Mouse (Mus musculus) hindbrain, embryonic 11.5 days (tissue): Measurements from ENCODE around the gene Evpl. TPM values are rescaled to one million over a fixed set of nuclear protein-coding genes. Genes with fewer than 3 reads are reported as not detected.

ENCODE experiments used
- ATAC-seq: fragments of 200-750 bp; cut with Nextera tagmentation; 2 replicates; pipeline ENCODE4 v1.8.0; 2017; ENCODE audit warnings: mild to moderate bottlenecking, moderate TSS enrichment, moderate library complexity; ENCODE audit not compliant: low FRiP score
- DNase-seq: peaks from one replicate; pipeline ENCODE4 v3.0.0-alpha.2; 2015; ENCODE audit warnings: low spot score
- H3K27ac ChIP-seq: fragments of 300-500 bp; sonication (generic); 2 replicates; pipeline ENCODE4 v1.5.1; 2014; ENCODE audit warnings: mild to moderate bottlenecking, low read depth, low read length
- H3K27me3 ChIP-seq: fragments of 300-500 bp; sonication (generic); 2 replicates; pipeline ENCODE4 v1.6.1; 2014; ENCODE audit warnings: mild to moderate bottlenecking, low read length, moderate library complexity, mixed read lengths; ENCODE audit not compliant: control insufficient read depth, insufficient read depth
- H3K36me3 ChIP-seq: fragments of 300-500 bp; sonication (generic); 2 replicates; pipeline ENCODE4 v1.6.1; 2014; ENCODE audit warnings: mild to moderate bottlenecking, low read length, moderate library complexity, mixed read lengths; ENCODE audit not compliant: control insufficient read depth, insufficient read depth
- H3K4me1 ChIP-seq: fragments of 300-500 bp; sonication (generic); replicated peaks from 2 replicates; pipeline ENCODE4 v1.6.1; 2014; ENCODE audit warnings: low read length, mixed read lengths; ENCODE audit not compliant: control insufficient read depth, insufficient read depth
- H3K4me2 ChIP-seq: fragments of 300-500 bp; sonication (generic); replicated peaks from 2 replicates; pipeline ENCODE4 v1.6.1; 2014; ENCODE audit warnings: mild to moderate bottlenecking, low read depth, low read length
- H3K4me3 ChIP-seq: fragments of 300-500 bp; sonication (generic); 2 replicates; pipeline ENCODE4 v1.5.1; 2014; ENCODE audit warnings: low read depth, low read length
- H3K9ac ChIP-seq: fragments of 300-500 bp; sonication (generic); 2 replicates; pipeline ENCODE4 v1.6.1; 2014; ENCODE audit warnings: low read depth, low read length
- H3K9me3 ChIP-seq: fragments of 300-500 bp; sonication (generic); 2 replicates; pipeline ENCODE4 v1.6.1; 2016; ENCODE audit warnings: low read length; ENCODE audit not compliant: control insufficient read depth
- WGBS: fragments of 180-500 bp; shearing (Covaris S2); extraction: QIAGEN DNeasy Blood & Tissue Kit; methylation state at CpG from one replicate; pipeline ENCODE4 v1.1.7; 2014; 5-methylcytosine and 5-hydroxymethylcytosine counted together
- polyA plus RNA-seq: library from polyadenylated mRNA; unstranded; fragments of >200 nt; fragmentation: Nextera tagmentation; extraction: Ambion mirVana; gene quantifications from 2 replicates; pipeline ENCODE4 v1.2.1, GENCODE M21; 2014

The Evpl gene
- polyA plus RNA-seq, 1 experiment from 2014 or later: 0.52 TPM

DNA sequence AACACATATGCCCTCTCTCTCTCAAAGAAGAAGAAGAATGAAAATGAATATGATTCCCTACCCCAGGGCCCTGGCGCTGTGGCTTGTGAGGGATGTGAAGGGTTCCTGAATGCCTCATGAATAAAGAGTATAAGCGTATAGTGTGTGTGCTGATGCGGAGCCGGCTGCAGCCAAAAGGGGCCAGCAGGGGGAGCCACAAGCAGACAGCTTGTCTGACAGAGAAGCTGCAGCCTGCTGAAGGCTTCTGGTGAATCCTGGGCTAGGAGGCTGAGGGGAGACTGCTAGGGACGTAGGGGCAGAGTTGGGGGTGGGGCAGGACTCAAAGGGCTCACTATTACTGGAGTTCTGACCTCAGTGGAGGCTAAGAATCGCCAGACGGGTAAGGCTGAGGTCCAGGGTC is 22.7 kb downstream of the Evpl start:
- Histone ChIP-seq H3K4me3 (no peak overlapping the region), H3K9me3 (no peaks in the 10 kb centered on the region), H3K36me3 (no peaks in the 10 kb centered on the region), H3K9ac (no peak overlapping the region), H3K4me1 (0 out of 2 replicates have a peak, but pooled peaks cover 2% of the 10 kb centered on the region), H3K27ac (no peak overlapping the region), H3K27me3 (no peaks in the 10 kb centered on the region), H3K4me2 (no peak overlapping the region)
- ATAC-seq (no peak), DNase-seq (no peak)
- 83% methylated on average over 7 of the region's 7 CpGs for WGBS

DNA sequence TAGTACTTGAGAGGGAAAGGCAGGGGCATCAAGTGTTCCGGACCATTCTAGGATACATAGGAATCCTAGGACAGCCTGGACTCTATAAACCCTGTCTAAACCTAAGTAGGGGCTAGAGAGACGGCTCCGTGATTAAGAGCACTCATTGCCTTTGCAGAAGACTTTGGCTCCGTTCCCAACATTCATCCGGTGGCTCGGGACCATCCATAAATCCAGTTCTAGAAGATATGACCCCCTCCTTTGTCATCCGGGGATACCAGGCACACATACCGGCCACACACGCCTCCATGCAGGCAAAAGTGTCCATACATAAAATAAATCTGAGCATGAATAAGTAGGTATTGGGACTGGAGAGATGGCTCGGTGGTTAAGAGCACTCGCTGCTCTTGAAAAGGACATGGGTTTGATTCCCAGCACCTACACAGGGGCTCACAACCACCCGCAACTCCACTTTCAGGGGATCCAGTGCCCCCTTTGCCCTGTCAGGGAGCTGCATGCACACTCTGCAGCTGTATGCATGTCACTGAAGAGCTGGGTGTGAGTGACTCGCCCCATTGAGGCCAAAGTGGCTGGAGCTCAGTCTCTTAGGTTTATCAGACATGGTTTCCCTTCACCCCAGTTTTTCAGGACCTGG is 23.9 kb downstream of the Evpl start:
- WGBS: 93% methylated on average over 13 of the region's 13 CpGs
- Histone ChIP-seq H3K9ac (no peak overlapping the region), H3K4me1 (0 out of 2 replicates have a peak, but pooled peaks cover 2% of the 10 kb centered on the region), H3K4me2 (no peak overlapping the region), H3K9me3 (no peaks in the 10 kb centered on the region), H3K27me3 (no peaks in the 10 kb centered on the region), H3K27ac (no peak overlapping the region), H3K4me3 (no peak overlapping the region), H3K36me3 (no peaks in the 10 kb centered on the region)
- DNase-seq (no peak), ATAC-seq (no peak)

- 89% methylated on average over 6 of the region's 6 CpGs for WGBS
- H3K36me3 ChIP-seq: no peaks in the 10 kb centered on the region
- no peak overlapping the region for H3K4me3 ChIP-seq
- no peak overlapping the region for H3K9ac ChIP-seq
- no peaks in the 10 kb centered on the region for H3K27me3 ChIP-seq
- ATAC-seq (no peak), DNase-seq (no peak)
- no peak overlapping the region for H3K27ac ChIP-seq
- H3K4me2 ChIP-seq: no peak overlapping the region
- no peaks in the 10 kb centered on the region for H3K9me3 ChIP-seq
- no peaks in the 10 kb centered on the region for H3K4me1 ChIP-seq
Observed at GRCm38 (mm10) chr11:116212847-116213246, 25.0 kb downstream of the Evpl start.

DNA sequence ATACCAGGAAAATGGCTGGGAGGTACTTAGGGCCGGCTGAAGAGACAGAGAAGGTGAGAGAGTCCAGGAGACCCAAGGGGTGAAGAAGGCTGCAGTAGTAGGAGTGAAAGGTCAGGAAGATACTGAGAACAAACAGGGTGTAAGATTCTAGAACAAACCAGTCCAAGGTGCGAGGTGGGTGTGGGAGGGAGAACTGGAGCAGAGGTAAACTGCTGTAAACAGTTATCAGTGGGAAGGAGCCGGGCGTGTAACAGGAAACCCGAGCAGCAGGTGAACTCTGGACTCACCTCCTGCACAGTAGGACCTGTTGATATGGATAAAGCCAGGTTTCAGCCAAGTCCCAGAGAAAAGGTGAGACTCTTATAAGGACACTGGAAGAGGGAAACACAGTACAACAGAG is 27.2 kb downstream of the Evpl start:
- Histone ChIP-seq H3K36me3 (no peaks in the 10 kb centered on the region), H3K9me3 (no peaks in the 10 kb centered on the region), H3K4me1 (no peaks in the 10 kb centered on the region), H3K27ac (no peak overlapping the region), H3K4me3 (no peak overlapping the region), H3K27me3 (no peaks in the 10 kb centered on the region), H3K9ac (no peak overlapping the region), H3K4me2 (no peak overlapping the region)
- WGBS: 78% methylated on average over 5 of the region's 5 CpGs
- no peak for ATAC-seq
- no peak for DNase-seq

GRCm38 (mm10) chr11:116209257-116209656 is 28.6 kb downstream of the Evpl start:
- Histone ChIP-seq H3K9me3 (no peaks in the 10 kb centered on the region), H3K9ac (no peak overlapping the region), H3K4me1 (no peaks in the 10 kb centered on the region), H3K4me3 (no peak overlapping the region), H3K4me2 (no peak overlapping the region), H3K27me3 (no peaks in the 10 kb centered on the region), H3K36me3 (no peaks in the 10 kb centered on the region), H3K27ac (no peak overlapping the region)
- WGBS: 82% methylated on average over 8 of the region's 8 CpGs
- DNase-seq (no peak), ATAC-seq (no peak)

- Histone ChIP-seq H3K27me3 (no peaks in the 10 kb centered on the region), H3K9me3 (no peaks in the 10 kb centered on the region), H3K36me3 (no peaks in the 10 kb centered on the region), H3K27ac (no peak overlapping the region), H3K4me2 (no peak overlapping the region), H3K4me1 (no peaks in the 10 kb centered on the region), H3K4me3 (no peak overlapping the region), H3K9ac (no peak overlapping the region)
- ATAC-seq (no peak), DNase-seq (no peak)
- WGBS: 89% methylated on average over 3 of the region's 3 CpGs
Observed at GRCm38 (mm10) chr11:116208660-116209059, 29.2 kb downstream of the Evpl start.

- Histone ChIP-seq H3K4me1 (no peaks in the 10 kb centered on the region), H3K27ac (no peak overlapping the region), H3K4me3 (no peak overlapping the region), H3K9ac (no peak overlapping the region), H3K4me2 (no peak overlapping the region), H3K36me3 (no peaks in the 10 kb centered on the region), H3K27me3 (no peaks in the 10 kb centered on the region), H3K9me3 (no peaks in the 10 kb centered on the region)
- 73% methylated on average over 4 of the region's 4 CpGs for WGBS
- DNase-seq: no peak
- ATAC-seq: no peak
Observed at GRCm38 (mm10) chr11:116206678-116207077, 31.2 kb downstream of the Evpl start.

DNA sequence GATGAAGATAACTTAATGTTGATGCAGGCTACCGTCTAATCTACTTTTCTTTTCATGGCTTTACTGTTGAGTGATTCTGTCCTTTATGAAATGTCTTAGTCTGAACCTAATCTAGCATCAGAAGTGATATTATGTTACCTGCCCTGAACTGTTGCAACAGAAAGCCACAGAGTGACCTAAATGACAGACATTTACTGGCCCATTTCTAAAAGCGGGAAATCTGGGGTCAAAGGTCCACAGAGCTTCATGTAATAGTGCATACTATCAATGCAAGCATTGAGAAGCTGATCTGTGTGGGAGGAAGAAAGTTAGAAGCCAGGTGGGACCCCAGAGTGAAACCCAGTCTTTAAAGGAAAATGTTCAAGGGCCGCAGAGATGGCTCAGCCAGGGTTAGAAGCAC is 34.7 kb downstream of the Evpl start:
- Histone ChIP-seq H3K27ac (no peak overlapping the region), H3K4me3 (no peak overlapping the region), H3K9me3 (no peaks in the 10 kb centered on the region), H3K9ac (no peak overlapping the region), H3K4me2 (no peak overlapping the region), H3K4me1 (no peaks in the 10 kb centered on the region), H3K27me3 (no peaks in the 10 kb centered on the region), H3K36me3 (no peaks in the 10 kb centered on the region)
- no peak for ATAC-seq
- WGBS: 93% methylated on average over 3 of the region's 3 CpGs
- no peak for DNase-seq

- H3K27me3 ChIP-seq: no peaks in the 10 kb centered on the region
- 85% methylated on average over 2 of the region's 2 CpGs for WGBS
- no peak overlapping the region for H3K4me2 ChIP-seq
- H3K9ac ChIP-seq: no peak overlapping the region
- no peak for ATAC-seq
- H3K27ac ChIP-seq: no peak overlapping the region
- no peak overlapping the region for H3K4me3 ChIP-seq
- DNase-seq: no peak
- H3K4me1 ChIP-seq: no peaks in the 10 kb centered on the region
- no peaks in the 10 kb centered on the region for H3K36me3 ChIP-seq
- H3K9me3 ChIP-seq: no peaks in the 10 kb centered on the region
Observed at GRCm38 (mm10) chr11:116201151-116201550, 36.7 kb downstream of the Evpl start.
